Mouse (Mus musculus) neural tube, embryonic 10.5 days (tissue): Measurements from ENCODE around the gene Mybph.
A peak's percentile ranks its signal among the peaks of the same experiment; 100 is the strongest.

Experiments used
- DNase-seq: peaks from one replicate; pipeline ENCODE4 v3.0.0-alpha.2; 2017; ENCODE audit warnings: low spot score; ENCODE audit errors: extremely low spot score

The Mybph gene

DNA sequence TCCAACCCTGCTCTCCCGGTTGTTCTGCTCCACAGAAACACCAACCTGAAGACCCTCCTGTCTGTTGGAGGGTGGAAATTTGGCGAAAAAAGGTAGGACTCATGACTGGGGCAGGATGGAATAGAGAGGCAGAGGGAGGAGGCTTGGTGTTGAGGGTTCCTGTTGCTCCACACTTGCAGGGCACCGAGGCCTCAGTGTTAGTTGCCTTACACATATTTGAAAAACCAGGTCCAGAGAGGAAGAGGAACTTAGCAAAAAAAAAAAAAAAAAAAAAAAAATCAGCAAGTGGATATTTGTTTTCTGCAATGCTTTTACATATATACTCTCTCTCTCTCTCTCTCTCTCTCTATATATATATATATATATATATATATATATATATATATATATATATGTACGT is 9.2 kb upstream of the Mybph start:
- DNase-seq = no peak

DNA sequence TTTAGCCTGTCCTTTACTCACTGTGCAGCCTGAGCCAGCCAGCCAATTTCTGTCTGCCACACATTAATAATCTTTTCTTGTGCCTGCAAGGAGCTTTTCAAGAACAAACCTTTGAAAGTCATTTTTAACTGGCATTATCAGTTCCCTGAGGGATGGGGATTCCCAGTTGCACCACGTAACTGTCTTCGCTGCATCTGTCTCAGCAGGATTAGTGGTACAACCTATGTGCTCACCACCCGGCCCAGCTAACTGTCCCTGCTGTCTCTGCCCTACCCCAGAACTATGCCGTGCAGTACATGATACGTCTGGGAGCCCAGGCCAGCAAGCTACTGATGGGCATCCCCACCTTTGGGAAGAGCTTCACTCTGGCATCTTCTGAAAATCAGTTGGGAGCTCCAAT is 5.0 kb upstream of the Mybph start:
- DNase-seq = no peak

GRCm38 (mm10) chr1:134188989-134189729 is 4.1 kb upstream of the Mybph start:
- DNase-seq = no peak

DNA sequence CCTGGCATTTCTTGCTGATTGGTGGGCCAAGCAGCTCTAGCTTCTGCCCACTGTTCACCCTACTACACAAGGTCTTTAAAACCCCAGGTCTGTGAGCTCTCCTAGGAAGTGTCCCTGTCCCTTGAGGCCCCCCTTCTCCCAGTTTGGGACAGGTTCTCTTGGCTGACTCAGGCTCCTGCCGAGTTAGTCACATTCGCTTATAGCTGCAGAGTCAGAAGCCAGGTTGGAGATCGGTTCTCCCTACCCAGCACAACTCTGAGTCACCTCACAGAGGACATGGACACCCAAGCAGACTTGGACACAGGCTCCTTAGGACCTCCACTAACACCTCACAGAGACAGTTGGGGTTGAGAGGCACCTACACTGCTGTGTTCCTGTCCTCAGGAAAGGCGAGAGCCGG is 2.1 kb upstream of the Mybph start:
- no peak for DNase-seq

DNA sequence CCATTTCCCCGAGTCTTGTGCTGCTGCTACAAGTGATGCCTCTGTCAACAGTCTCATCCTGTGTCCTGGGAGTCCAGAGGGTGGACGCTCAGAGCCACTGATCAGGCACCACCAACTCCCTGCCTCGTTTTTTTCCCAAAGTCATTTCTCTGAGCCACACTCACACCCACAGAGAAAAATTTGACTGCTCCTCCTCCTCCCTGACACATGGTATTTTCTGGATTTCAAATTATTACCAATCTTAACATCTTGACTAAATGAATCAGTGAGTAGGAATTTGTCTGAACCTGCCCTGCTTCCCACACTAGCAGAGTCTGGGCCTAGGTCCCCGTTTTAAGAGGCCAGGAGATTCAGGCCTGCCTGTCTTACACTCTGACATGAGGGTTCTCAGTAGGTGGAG is 1.2 kb upstream of the Mybph start:
- DNase-seq = no peak

GRCm38 (mm10) chr1:134193674-134194197 is 488 bp downstream of the Mybph start:
- DNase-seq = no peak

DNA sequence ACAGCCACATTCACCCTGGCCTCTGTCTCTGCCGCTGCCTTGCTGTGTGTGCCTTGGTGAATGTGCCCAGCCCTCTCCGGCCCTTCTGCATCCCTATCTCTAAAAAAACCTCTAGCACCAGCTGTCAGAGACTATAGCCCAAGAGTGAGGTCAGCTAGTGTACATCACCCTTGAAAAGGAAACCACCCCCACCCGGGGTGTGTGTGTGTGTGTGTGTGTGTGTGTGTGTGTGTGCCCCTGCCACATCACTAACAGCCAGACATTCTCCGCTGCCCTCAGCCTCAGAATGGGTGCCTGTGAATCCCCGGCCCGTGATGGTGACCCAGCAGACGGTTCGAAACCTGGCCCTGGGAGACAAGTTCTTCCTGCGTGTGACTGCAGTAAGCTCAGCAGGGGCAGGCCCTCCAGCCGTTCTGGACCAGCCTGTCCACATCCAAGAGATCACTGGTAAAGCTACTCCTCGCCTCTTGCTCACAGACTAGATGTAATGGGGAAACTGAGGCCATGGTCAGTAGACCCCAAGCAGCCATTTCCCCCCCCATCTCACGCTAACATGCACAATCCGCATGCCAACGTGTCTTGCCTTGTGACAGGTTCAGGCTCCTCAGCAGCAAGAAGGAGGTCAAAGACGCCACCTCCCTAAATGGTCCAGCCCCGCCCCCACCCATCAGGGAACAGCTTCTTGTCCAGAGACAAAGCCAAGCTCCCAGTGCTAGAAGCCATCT is 1.2 kb downstream of the Mybph start:
- no peak for DNase-seq

- DNase-seq = no peak
These were observed 1.9 kb downstream of the Mybph start for GRCm38 (mm10) chr1:134195117-134195516.

- no peak for DNase-seq
These were observed 2.3 kb downstream of the Mybph start for GRCm38 (mm10) chr1:134195571-134195970.

DNA sequence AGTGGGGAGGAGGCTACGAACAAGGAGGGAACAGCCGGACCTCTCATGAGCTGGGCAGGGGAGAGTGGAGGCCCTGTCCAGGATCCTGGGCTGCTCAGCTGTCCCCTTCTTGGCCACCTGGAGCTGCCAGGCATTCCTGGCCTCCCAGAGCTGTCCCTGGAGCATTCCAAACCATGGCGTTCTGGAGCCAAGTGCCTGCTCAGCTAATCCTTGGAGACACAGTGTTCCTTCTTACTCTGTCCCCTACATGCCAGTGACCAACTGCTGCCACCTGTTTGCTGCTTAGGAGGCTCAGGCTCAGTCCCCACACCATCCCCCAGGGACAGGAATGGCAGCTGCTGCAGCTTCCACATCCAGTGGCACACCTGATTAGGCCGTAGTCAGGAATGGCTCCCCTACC is 2.7 kb downstream of the Mybph start:
- no peak for DNase-seq

GRCm38 (mm10) chr1:134196386-134196785 is 3.1 kb downstream of the Mybph start:
- no peak for DNase-seq

DNA sequence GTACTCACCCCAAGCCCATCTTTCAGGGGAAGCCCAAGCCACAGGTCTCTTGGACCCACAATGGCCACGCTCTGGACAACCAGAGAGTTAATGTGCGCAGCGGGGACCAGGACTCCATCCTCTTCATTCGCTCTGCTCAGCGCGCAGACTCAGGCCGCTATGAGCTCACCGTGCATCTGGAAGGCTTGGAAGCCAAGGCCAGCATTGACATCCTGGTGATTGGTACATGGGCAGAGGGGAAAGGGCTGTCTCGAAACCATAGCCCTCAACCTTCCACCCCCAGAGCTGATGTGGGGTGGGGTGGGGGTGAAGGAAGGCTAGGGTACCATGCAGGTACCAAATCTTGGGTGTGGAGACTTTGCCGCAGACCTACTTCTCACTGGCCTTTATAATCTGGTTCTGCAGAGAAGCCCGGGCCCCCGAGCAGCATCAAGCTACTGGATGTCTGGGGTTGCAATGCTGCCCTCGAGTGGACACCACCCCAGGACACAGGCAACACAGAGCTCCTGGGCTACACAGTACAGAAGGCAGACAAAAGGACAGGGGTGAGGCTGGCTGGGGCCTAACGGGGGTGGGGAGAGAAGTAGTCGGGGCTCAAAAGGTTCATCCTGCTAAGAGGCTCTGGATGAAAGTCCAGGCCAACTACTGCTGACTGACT is 4.2 kb downstream of the Mybph start:
- DNase-seq = no peak

DNA sequence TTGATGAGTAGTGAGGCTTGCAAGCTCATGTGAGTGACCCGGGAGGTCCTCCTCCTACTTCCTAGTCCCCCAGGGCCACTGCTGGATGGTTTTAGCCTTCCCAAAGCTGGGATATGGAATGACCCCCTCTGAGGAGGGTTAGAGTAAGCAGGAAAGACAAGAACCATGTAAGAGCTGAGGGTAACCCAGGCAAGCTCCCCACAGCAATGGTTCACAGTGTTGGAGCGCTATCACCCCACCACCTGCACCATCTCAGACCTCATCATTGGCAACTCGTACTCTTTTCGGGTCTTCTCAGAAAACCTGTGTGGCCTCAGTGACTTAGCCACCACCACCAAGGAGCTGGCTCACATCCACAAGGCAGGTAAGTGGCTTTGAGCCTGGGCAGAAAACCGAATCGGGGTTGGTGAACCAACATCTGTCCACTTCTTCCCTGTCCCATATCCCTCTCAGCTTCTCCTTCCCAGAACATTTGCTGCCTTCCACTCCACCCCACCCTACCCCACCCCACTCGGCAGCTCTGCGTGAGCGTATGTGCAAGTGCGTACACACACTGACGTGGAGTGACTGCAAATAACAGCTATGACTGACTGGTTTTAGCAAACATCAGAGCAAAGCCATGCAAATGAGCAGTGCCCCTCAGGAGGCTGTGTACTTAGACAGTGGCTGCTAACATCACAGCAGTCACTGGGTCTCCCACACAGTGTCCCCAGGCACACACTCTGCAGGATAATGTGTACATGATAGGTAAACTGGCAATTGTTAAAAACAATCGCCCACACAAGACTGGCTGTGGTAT is 5.1 kb downstream of the Mybph start:
- no peak for DNase-seq

DNA sequence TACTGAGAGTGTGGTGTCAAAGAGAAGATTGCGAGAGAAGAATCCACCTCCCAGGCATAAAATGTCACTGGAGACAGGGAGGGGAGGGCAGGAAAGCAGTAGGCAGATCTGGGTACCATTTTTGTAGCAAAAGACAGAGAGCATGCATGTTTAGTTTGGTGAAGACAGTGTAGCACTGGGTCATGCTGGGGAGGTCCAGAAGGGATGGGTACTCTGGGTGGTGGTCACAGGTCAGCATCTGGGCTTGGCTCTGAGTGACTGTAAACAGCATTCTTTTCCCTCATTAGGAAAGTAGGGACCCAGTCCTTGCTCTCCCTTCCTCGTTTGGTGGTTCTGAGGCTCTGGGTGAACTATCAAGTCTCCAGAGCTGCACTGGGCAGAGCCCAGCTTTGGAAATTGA is 7.2 kb downstream of the Mybph start:
- no peak for DNase-seq

DNA sequence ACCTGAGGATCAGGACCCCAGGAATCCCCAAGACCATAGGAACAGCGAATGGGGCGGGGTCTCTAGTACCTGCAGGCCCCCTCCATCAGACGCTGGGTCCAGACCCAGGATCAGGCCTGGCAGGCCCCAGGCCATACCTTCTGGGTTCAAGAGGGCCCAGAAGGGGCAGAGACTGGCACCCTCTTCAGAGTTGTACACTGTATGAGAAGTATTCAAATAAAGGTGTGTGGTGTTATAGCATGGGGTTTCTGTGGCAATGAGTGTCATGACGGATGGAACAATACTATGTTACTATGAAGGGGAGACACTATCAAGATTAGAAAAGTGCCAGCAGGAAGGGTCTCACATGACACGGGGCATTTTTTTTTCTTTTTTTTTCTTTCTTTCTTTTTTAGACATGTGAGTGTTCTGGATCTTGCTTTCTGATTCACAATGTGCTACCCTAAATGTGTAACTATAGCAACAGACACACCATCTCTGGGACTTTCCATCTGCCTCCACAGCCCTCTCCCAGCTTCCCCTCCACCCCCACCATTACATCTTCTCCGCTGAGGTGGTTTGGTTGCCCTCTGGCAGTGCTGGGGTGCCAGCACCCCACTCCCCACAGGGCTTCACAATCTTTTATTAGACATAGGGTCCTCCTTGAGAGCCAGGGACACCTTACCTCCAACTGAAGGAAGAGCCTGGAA is 7.9 kb downstream of the Mybph start:
- no peak for DNase-seq

DNA sequence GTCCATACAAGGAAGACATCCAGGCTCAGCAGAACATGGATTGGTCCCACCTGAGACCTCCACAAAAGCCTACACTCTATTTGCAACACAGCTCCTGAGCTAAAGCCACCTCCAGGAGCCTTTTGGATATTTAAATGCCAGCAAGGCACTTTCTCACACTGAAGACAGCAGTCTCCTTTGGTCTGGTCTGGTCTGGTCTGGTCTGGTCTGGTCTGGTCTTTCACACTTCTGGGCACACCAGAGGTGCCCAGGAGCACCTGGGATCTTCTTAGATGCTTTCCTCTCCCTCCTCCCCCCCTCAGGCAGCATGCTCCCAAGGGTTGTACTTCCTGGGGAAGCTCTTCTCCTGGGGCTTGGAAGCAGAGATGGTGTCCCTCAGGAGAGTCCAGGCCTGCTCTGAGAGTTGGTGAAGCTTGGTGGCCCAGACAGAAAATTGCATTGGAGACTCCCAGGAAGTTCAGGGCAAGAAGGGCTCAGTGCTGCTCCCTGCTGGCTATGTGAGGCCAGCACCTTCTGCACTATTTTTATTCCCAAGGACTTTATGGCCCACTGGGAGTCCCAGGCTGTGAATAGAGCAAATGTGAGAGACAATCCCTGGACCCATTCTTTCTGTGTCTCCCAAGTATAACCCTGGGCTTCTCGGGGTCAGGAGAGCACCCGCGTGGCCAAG is 8.6 kb downstream of the Mybph start:
- DNase-seq = peak; percentile 44

DNA sequence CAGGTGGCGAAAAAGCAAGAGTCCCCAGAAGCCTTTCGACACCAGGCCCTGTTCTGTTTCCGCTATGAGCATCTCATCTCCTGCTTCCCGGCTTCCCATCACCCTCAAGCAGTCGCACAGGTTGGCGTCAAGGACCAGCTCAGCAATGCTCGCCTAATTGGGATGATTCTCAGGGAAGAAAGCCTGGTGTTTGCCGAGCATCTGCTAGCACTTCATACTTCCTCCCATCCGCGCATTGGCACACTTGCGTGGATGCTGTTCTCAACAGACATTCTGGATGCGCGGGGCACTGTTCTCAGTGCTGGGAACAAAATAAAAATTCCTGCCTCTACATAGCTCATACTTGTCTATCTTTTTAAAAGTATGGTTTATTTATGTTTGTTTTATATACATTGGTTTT is 11.0 kb downstream of the Mybph start:
- no peak for DNase-seq

GRCm38 (mm10) chr1:134205296-134206018 is 12.2 kb downstream of the Mybph start:
- no peak for DNase-seq

DNA sequence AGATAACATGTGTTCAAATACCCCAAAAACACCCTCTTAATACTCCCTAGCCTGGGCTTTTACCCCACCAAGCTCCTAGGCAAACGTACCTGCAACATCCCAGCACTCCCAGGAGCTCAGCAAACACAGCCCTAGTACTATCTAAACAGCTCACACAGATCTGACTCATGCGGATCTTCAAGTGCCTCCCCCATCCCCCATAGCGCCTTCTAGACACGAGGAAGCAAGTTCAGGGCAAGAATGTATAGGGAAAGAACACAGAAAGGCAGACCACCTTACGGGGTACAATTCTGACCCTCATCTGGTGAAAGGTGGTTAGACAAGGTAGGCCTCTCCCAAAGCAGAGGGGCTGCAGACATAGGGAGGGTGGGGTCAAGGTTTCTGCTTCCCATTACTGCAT is 12.8 kb downstream of the Mybph start:
- DNase-seq = no peak
